Mouse (Mus musculus) lung, embryonic 16.5 days (tissue): ENCODE measurements around the gene Kcnj15. TPM values are rescaled to one million over a fixed set of nuclear protein-coding genes. Genes with fewer than 3 reads are reported as not detected.

Source experiments
- ATAC-seq: fragments of 200-750 bp; cut with Nextera tagmentation; 2 replicates; pipeline ENCODE4 v1.8.0; 2017; ENCODE audit warnings: low read depth, mild to moderate bottlenecking, moderate library complexity
- H3K27ac ChIP-seq: fragments of 300-500 bp; sonication (generic); 2 replicates; pipeline ENCODE4 v1.5.1; 2014; ENCODE audit warnings: mild to moderate bottlenecking, control low read depth, low read length
- H3K27me3 ChIP-seq: fragments of 300-500 bp; sonication (generic); 2 replicates; pipeline ENCODE4 v1.6.1; 2014; ENCODE audit warnings: low read depth, low read length, mixed read lengths; ENCODE audit not compliant: control insufficient read depth, insufficient read depth
- H3K36me3 ChIP-seq: fragments of 300-500 bp; sonication (generic); 2 replicates; pipeline ENCODE4 v1.6.1; 2014; ENCODE audit warnings: low read length; ENCODE audit not compliant: control insufficient read depth, insufficient read depth
- H3K4me1 ChIP-seq: fragments of 300-500 bp; sonication (generic); replicated peaks from 2 replicates; pipeline ENCODE4 v1.6.1; 2014; ENCODE audit warnings: low read length, mixed read lengths; ENCODE audit not compliant: control insufficient read depth, insufficient read depth
- H3K4me2 ChIP-seq: fragments of 300-500 bp; sonication (generic); 2 replicates; pipeline ENCODE4 v1.6.1; 2014; ENCODE audit warnings: low read depth, low read length, control low read depth
- H3K4me3 ChIP-seq: fragments of 300-500 bp; sonication (generic); 2 replicates; pipeline ENCODE4 v1.5.1; 2014; ENCODE audit warnings: mild to moderate bottlenecking, low read length, control low read depth
- H3K9ac ChIP-seq: fragments of 300-500 bp; sonication (generic); 2 replicates; pipeline ENCODE4 v1.6.1; 2014; ENCODE audit warnings: low read length, control low read depth
- H3K9me3 ChIP-seq: fragments of 300-500 bp; sonication (generic); 2 replicates; pipeline ENCODE4 v1.6.1; 2016; ENCODE audit warnings: low read length; ENCODE audit not compliant: control insufficient read depth
- WGBS: fragments of 180-500 bp; shearing (Covaris S2); extraction: QIAGEN DNeasy Blood & Tissue Kit; methylation state at CpG from one replicate; pipeline ENCODE4 v1.1.7; 2014; 5-methylcytosine and 5-hydroxymethylcytosine counted together
- polyA plus RNA-seq: library from polyadenylated mRNA; unstranded; fragments of >200 nt; fragmentation: Nextera tagmentation; extraction: Ambion mirVana; gene quantifications from 2 replicates; pipeline ENCODE4 v1.2.1, GENCODE M21; 2015

The Kcnj15 gene
- polyA plus RNA-seq, 1 experiment from 2014 or later, result 4.0 TPM

GRCm38 (mm10) chr16:95347202-95347601 lies 89.8 kb downstream of the Kcnj15 start:
- no peaks in the 10 kb centered on the region for H3K27me3 ChIP-seq
- H3K27ac ChIP-seq, result peak overlapping the region; percentile 71
- H3K36me3 ChIP-seq, result no peaks in the 10 kb centered on the region
- peak; percentile 84 for ATAC-seq
- peaks cover 21% of the 10 kb centered on the region for H3K4me1 ChIP-seq
- H3K9ac ChIP-seq, result no peak overlapping the region
- H3K4me3 ChIP-seq, result no peak overlapping the region
- H3K4me2 ChIP-seq, result no peak overlapping the region; the same call in 1 of the 2 replicates
- WGBS, result 8% methylated on average over 3 of the region's 3 CpGs
- H3K9me3 ChIP-seq, result no peaks in the 10 kb centered on the region

DNA sequence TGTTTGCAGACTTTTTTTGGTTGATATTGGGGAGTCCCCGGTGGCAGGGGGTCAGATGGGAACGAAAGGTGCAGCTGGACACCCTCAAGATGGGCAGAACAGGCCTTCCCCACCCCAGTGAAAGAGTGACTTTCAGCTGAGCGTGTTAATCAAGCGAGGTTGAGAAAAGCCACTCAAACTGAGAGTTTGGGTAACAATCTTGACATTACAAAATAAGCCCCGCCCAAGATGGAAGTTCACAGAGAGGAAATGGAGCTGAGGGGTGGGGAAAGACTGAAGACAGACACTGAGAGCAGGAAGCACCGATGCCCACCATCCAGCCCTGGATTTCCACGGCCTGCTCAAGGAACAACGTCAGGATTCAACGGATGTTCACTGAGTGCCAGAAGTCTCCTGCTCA lies 91.2 kb downstream of the Kcnj15 start:
- H3K36me3 ChIP-seq, result no peaks in the 10 kb centered on the region
- no peaks in the 10 kb centered on the region for H3K27me3 ChIP-seq
- peaks cover 21% of the 10 kb centered on the region for H3K4me1 ChIP-seq
- WGBS, result 73% methylated on average over 9 of the region's 9 CpGs
- no peak for ATAC-seq
- H3K27ac ChIP-seq, result no peak overlapping the region
- no peaks in the 10 kb centered on the region for H3K9me3 ChIP-seq
- no peak overlapping the region for H3K9ac ChIP-seq
- H3K4me2 ChIP-seq, result no peak overlapping the region
- no peak overlapping the region for H3K4me3 ChIP-seq

- no peaks in the 10 kb centered on the region for H3K9me3 ChIP-seq
- ATAC-seq, result no peak
- 54% methylated on average over 6 of the region's 6 CpGs for WGBS
- H3K4me2 ChIP-seq, result no peak overlapping the region
- H3K4me1 ChIP-seq, result peaks cover 21% of the 10 kb centered on the region
- no peaks in the 10 kb centered on the region for H3K27me3 ChIP-seq
- H3K9ac ChIP-seq, result no peak overlapping the region
- H3K36me3 ChIP-seq, result no peaks in the 10 kb centered on the region
- no peak overlapping the region for H3K4me3 ChIP-seq
- no peak overlapping the region for H3K27ac ChIP-seq
These were observed 92.0 kb downstream of the Kcnj15 start for GRCm38 (mm10) chr16:95349344-95349743.

- no peak for ATAC-seq
- H3K9me3 ChIP-seq, result no peaks in the 10 kb centered on the region
- H3K36me3 ChIP-seq, result no peaks in the 10 kb centered on the region
- H3K4me1 ChIP-seq, result peaks cover 21% of the 10 kb centered on the region
- H3K27me3 ChIP-seq, result no peaks in the 10 kb centered on the region
- H3K4me2 ChIP-seq, result no peak overlapping the region
- no peak overlapping the region for H3K27ac ChIP-seq
- WGBS, result 54% methylated on average over 5 of the region's 5 CpGs
- no peak overlapping the region for H3K4me3 ChIP-seq
- H3K9ac ChIP-seq, result no peak overlapping the region
These were observed 92.4 kb downstream of the Kcnj15 start for GRCm38 (mm10) chr16:95349745-95350144.
